7 mouse cellular contexts compared by ENCODE assay signal in genomic region chr11:119091598-119091991, GRCm38 (mm10). TPM values are rescaled to one million over a fixed set of nuclear protein-coding genes. Genes with fewer than 3 reads are reported as not detected.
A peak's percentile ranks its signal among the peaks of the same experiment; 100 is the strongest.
DNase-seq lines count a peak whose midpoint lies in the region; ATAC-seq lines count a peak whose summit lies in the region.

No protein-coding gene starts in this region.

- peak; percentile 80 for DNase-seq in ES-CJ7 (ENCODE audit: low read depth, low spot score)
- DNase-seq in adrenal gland, adult 18-20 months (ENCODE audit: low spot score in 2 of 2) = peak; percentile 59 to 65
- peak; percentile 75 for DNase-seq in heart, postnatal 4 days
- peak; percentile 88 for DNase-seq in limb, embryonic 10.5 days (ENCODE audit: low spot score)
- DNase-seq in midbrain, embryonic 10.5 days (ENCODE audit: low spot score) = peak; percentile 79

- peaks cover 47% of the 10 kb centered on the region for H3K4me1 ChIP-seq in embryonic facial prominence, embryonic 13.5 days
- peaks cover 53% of the 10 kb centered on the region for H3K4me1 ChIP-seq in limb, embryonic 10.5 days
- peaks cover 64% of the 10 kb centered on the region for H3K4me1 ChIP-seq in midbrain, embryonic 10.5 days
- H3K4me1 ChIP-seq in stomach, embryonic 14.5 days (ENCODE audit: control insufficient read depth, insufficient read depth, low read length) = peaks cover 28% of the 10 kb centered on the region

- H3K36me3 ChIP-seq in embryonic facial prominence, embryonic 13.5 days = no peaks in the 10 kb centered on the region
- no peaks in the 10 kb centered on the region for H3K36me3 ChIP-seq in limb, embryonic 10.5 days
- no peaks in the 10 kb centered on the region for H3K36me3 ChIP-seq in midbrain, embryonic 10.5 days
- no peaks in the 10 kb centered on the region for H3K36me3 ChIP-seq in stomach, embryonic 14.5 days (ENCODE audit: control insufficient read depth, insufficient read depth, low read length)

- WGBS in embryonic facial prominence, embryonic 13.5 days = 10% methylated on average over 8 of the region's 8 CpGs
- WGBS in limb, embryonic 10.5 days = 3% methylated on average over 8 of the region's 8 CpGs
- WGBS in midbrain, embryonic 10.5 days = 3% methylated on average over 8 of the region's 8 CpGs
- WGBS in stomach, embryonic 14.5 days = 8% methylated on average over 8 of the region's 8 CpGs

- peak overlapping the region; percentile 54 for H3K4me3 ChIP-seq in embryonic facial prominence, embryonic 13.5 days
- H3K4me3 ChIP-seq in limb, embryonic 10.5 days = peak overlapping the region; percentile 63
- H3K4me3 ChIP-seq in midbrain, embryonic 10.5 days = peak overlapping the region; percentile 68
- no peak overlapping the region for H3K4me3 ChIP-seq in stomach, embryonic 14.5 days (ENCODE audit: low read depth, low read length)

- no peak overlapping the region for H3K27ac ChIP-seq in embryonic facial prominence, embryonic 13.5 days
- no peak overlapping the region for H3K27ac ChIP-seq in limb, embryonic 10.5 days
- no peak overlapping the region for H3K27ac ChIP-seq in midbrain, embryonic 10.5 days (replicated peaks)
- H3K27ac ChIP-seq in stomach, embryonic 14.5 days (ENCODE audit: low read length) = no peak overlapping the region

- H3K9ac ChIP-seq in embryonic facial prominence, embryonic 13.5 days = peak overlapping the region; percentile 77; the same call in 1 of the 2 replicates
- no peak overlapping the region for H3K9ac ChIP-seq in stomach, embryonic 14.5 days (replicated peaks; ENCODE audit: low read depth, low read length)

- ATAC-seq in embryonic facial prominence, embryonic 13.5 days (ENCODE audit: insufficient number of reproducible peaks, insufficient read depth, low FRiP score, low TSS enrichment, low read depth) = no peak
- ATAC-seq in stomach, embryonic 14.5 days (ENCODE audit: insufficient number of reproducible peaks, insufficient read depth, low FRiP score, low read depth) = no peak; the same call in 1 of the 2 replicates

- H3K9me3 ChIP-seq in embryonic facial prominence, embryonic 13.5 days = no peaks in the 10 kb centered on the region
- H3K9me3 ChIP-seq in limb, embryonic 10.5 days (replicated peaks) = no peaks in the 10 kb centered on the region
- no peaks in the 10 kb centered on the region for H3K9me3 ChIP-seq in midbrain, embryonic 10.5 days (replicated peaks)
- no peaks in the 10 kb centered on the region for H3K9me3 ChIP-seq in stomach, embryonic 14.5 days (ENCODE audit: control insufficient read depth, low read depth, low read length)

- H3K27me3 ChIP-seq in embryonic facial prominence, embryonic 13.5 days = peaks cover 45% of the 10 kb centered on the region
- peaks cover 98% of the 10 kb centered on the region for H3K27me3 ChIP-seq in limb, embryonic 10.5 days (ENCODE audit: low read depth, poor library complexity, severe bottlenecking)
- H3K27me3 ChIP-seq in midbrain, embryonic 10.5 days (ENCODE audit: low read depth, poor library complexity, severe bottlenecking) = peaks cover 100% of the 10 kb centered on the region
- peaks cover 14% of the 10 kb centered on the region; the same call in 1 of the 2 replicates for H3K27me3 ChIP-seq in stomach, embryonic 14.5 days (ENCODE audit: control insufficient read depth, insufficient read depth, low read length)

- peak overlapping the region; percentile 91 for H3K4me2 ChIP-seq in embryonic facial prominence, embryonic 13.5 days
- H3K4me2 ChIP-seq in stomach, embryonic 14.5 days (replicated peaks; ENCODE audit: low read depth, low read length) = peak overlapping the region; percentile 97

RNA-seq across cellular contexts. Expression of gene Cbx4, which starts 5.6 kb away (rescaled TPM):
- total RNA-seq in adrenal gland, adult 18-20 months (2021) = 100 to 1,000 TPM; 115 to 163 TPM
- 13.0 and 14.4 TPM in 2 replicates for polyA plus RNA-seq in embryonic facial prominence, embryonic 13.5 days (2015; fragmentation: Nextera tagmentation; extraction: Ambion mirVana)
- total RNA-seq in heart, postnatal 4 days (2021) = 10 to 100 TPM; 30.5 to 34.9 TPM
- 4.3 and 7.1 TPM in 2 replicates for polyA plus RNA-seq in limb, embryonic 10.5 days (2016; fragmentation: Nextera tagmentation; extraction: Ambion mirVana)
- polyA plus RNA-seq in midbrain, embryonic 10.5 days (2016; fragmentation: Nextera tagmentation; extraction: Ambion mirVana) = 5.1 and 7.1 TPM in 2 replicates
- polyA plus RNA-seq in stomach, embryonic 14.5 days (2014; fragmentation: Nextera tagmentation; extraction: Ambion mirVana) = 7.0 and 8.2 TPM in 2 replicates

RNA-seq across cellular contexts. Expression of gene Cbx8, which starts 50.8 kb away (rescaled TPM):
- 10 to 100 TPM; 12.2 to 16.7 TPM for total RNA-seq in adrenal gland, adult 18-20 months (2021)
- polyA plus RNA-seq in embryonic facial prominence, embryonic 13.5 days (2015; fragmentation: Nextera tagmentation; extraction: Ambion mirVana) = 6.8 and 10.7 TPM in 2 replicates
- 1 to 10 TPM; 5.6 to 5.7 TPM for total RNA-seq in heart, postnatal 4 days (2021)
- polyA plus RNA-seq in limb, embryonic 10.5 days (2016; fragmentation: Nextera tagmentation; extraction: Ambion mirVana) = 12.2 and 15.1 TPM in 2 replicates
- polyA plus RNA-seq in midbrain, embryonic 10.5 days (2016; fragmentation: Nextera tagmentation; extraction: Ambion mirVana) = 13.5 and 15.0 TPM in 2 replicates
- 6.2 and 8.5 TPM in 2 replicates for polyA plus RNA-seq in stomach, embryonic 14.5 days (2014; fragmentation: Nextera tagmentation; extraction: Ambion mirVana)
